Mouse (Mus musculus): ENCODE results near the gene Pick1.

The Pick1 gene

GRCm38 (mm10) chr15:79258521-79258920 is 29.5 kb downstream of the Pick1 start:
- Histone ChIP-seq H3K9me3 (ENCODE audit: low read length) (no peaks in the 10 kb centered on the region), H3K4me3 (replicated peaks; ENCODE audit: low read length) (peak overlapping the region; percentile 70), H3K27me3 (ENCODE audit: insufficient read depth, low read length) (peaks cover 67% of the 10 kb centered on the region), H3K4me1 (replicated peaks; ENCODE audit: low read depth, low read length) (peaks cover 28% of the 10 kb centered on the region), H3K36me3 (ENCODE audit: insufficient read depth, low read length) (no peaks in the 10 kb centered on the region)
- TF ChIP-seq CTCF (conservative IDR thresholded peaks at IDR 0.05; ENCODE audit: low read length) (no peak), POU5F1 (IDR thresholded peaks at IDR 0.05; ENCODE audit: borderline replicate concordance, low read length) (no peak), NANOG (IDR thresholded peaks at IDR 0.05; ENCODE audit: borderline replicate concordance, low read length) (no peak)

GRCm38 (mm10) chr15:79261095-79261725 is 32.2 kb downstream of the Pick1 start:
- H3K27me3 ChIP-seq (ENCODE audit: insufficient read depth, low read length): peaks cover 56% of the 10 kb centered on the region
- H3K4me3 ChIP-seq (replicated peaks; ENCODE audit: low read length): peak overlapping the region; percentile 82
- TF ChIP-seq POU5F1 (IDR thresholded peaks at IDR 0.05; ENCODE audit: borderline replicate concordance, low read length): no peak
- no peak for TF ChIP-seq CTCF (conservative IDR thresholded peaks at IDR 0.05; ENCODE audit: low read length)
- TF ChIP-seq NANOG (IDR thresholded peaks at IDR 0.05; ENCODE audit: borderline replicate concordance, low read length): no peak
- no peaks in the 10 kb centered on the region for H3K9me3 ChIP-seq (ENCODE audit: low read length)
- H3K36me3 ChIP-seq (ENCODE audit: insufficient read depth, low read length): no peaks in the 10 kb centered on the region
- peaks cover 18% of the 10 kb centered on the region for H3K4me1 ChIP-seq (replicated peaks; ENCODE audit: low read depth, low read length)

- Histone ChIP-seq H3K4me1 (replicated peaks; ENCODE audit: low read depth, low read length) (peaks cover 18% of the 10 kb centered on the region), H3K36me3 (ENCODE audit: insufficient read depth, low read length) (no peaks in the 10 kb centered on the region), H3K9me3 (ENCODE audit: low read length) (no peaks in the 10 kb centered on the region), H3K27me3 (ENCODE audit: insufficient read depth, low read length) (peaks cover 61% of the 10 kb centered on the region), H3K4me3 (replicated peaks; ENCODE audit: low read length) (peak overlapping the region; percentile 82)
- TF ChIP-seq CTCF (conservative IDR thresholded peaks at IDR 0.05; ENCODE audit: low read length): no peak
- TF ChIP-seq POU5F1 (IDR thresholded peaks at IDR 0.05; ENCODE audit: borderline replicate concordance, low read length): no peak
- TF ChIP-seq NANOG (IDR thresholded peaks at IDR 0.05; ENCODE audit: borderline replicate concordance, low read length): no peak
Observed at GRCm38 (mm10) chr15:79261757-79262156, 32.8 kb downstream of the Pick1 start.

- no peaks in the 10 kb centered on the region for H3K36me3 ChIP-seq (ENCODE audit: insufficient read depth, low read length)
- TF ChIP-seq POU5F1 (IDR thresholded peaks at IDR 0.05; ENCODE audit: borderline replicate concordance, low read length) (no peak), CTCF (conservative IDR thresholded peaks at IDR 0.05; ENCODE audit: low read length) (peak; percentile 30)
- peaks cover 66% of the 10 kb centered on the region for H3K27me3 ChIP-seq (ENCODE audit: insufficient read depth, low read length)
- H3K4me3 ChIP-seq (replicated peaks; ENCODE audit: low read length): no peak overlapping the region
- H3K9me3 ChIP-seq (ENCODE audit: low read length): no peaks in the 10 kb centered on the region
- H3K4me1 ChIP-seq (replicated peaks; ENCODE audit: low read depth, low read length): peaks cover 18% of the 10 kb centered on the region
Observed at GRCm38 (mm10) chr15:79262375-79262774, 33.4 kb downstream of the Pick1 start.

GRCm38 (mm10) chr15:79262786-79263309 is 33.9 kb downstream of the Pick1 start:
- peaks cover 18% of the 10 kb centered on the region for H3K4me1 ChIP-seq (replicated peaks; ENCODE audit: low read depth, low read length)
- H3K9me3 ChIP-seq (ENCODE audit: low read length): no peaks in the 10 kb centered on the region
- peaks cover 70% of the 10 kb centered on the region for H3K27me3 ChIP-seq (ENCODE audit: insufficient read depth, low read length)
- TF ChIP-seq CTCF (conservative IDR thresholded peaks at IDR 0.05; ENCODE audit: low read length): no peak
- TF ChIP-seq POU5F1 (IDR thresholded peaks at IDR 0.05; ENCODE audit: borderline replicate concordance, low read length): no peak
- TF ChIP-seq NANOG (IDR thresholded peaks at IDR 0.05; ENCODE audit: borderline replicate concordance, low read length): no peak
- no peaks in the 10 kb centered on the region for H3K36me3 ChIP-seq (ENCODE audit: insufficient read depth, low read length)
- H3K4me3 ChIP-seq (replicated peaks; ENCODE audit: low read length): no peak overlapping the region

GRCm38 (mm10) chr15:79263726-79264125 is 34.8 kb downstream of the Pick1 start:
- no peak for TF ChIP-seq NANOG (IDR thresholded peaks at IDR 0.05; ENCODE audit: borderline replicate concordance, low read length)
- TF ChIP-seq CTCF (conservative IDR thresholded peaks at IDR 0.05; ENCODE audit: low read length): no peak
- no peak for TF ChIP-seq POU5F1 (IDR thresholded peaks at IDR 0.05; ENCODE audit: borderline replicate concordance, low read length)
- Histone ChIP-seq H3K4me3 (replicated peaks; ENCODE audit: low read length) (no peak overlapping the region), H3K4me1 (replicated peaks; ENCODE audit: low read depth, low read length) (peaks cover 19% of the 10 kb centered on the region), H3K9me3 (ENCODE audit: low read length) (no peaks in the 10 kb centered on the region), H3K36me3 (ENCODE audit: insufficient read depth, low read length) (no peaks in the 10 kb centered on the region), H3K27me3 (ENCODE audit: insufficient read depth, low read length) (peaks cover 73% of the 10 kb centered on the region)

GRCm38 (mm10) chr15:79265384-79265783 is 36.4 kb downstream of the Pick1 start:
- TF ChIP-seq POU5F1 (IDR thresholded peaks at IDR 0.05; ENCODE audit: borderline replicate concordance, low read length): no peak
- Histone ChIP-seq H3K4me1 (replicated peaks; ENCODE audit: low read depth, low read length) (peaks cover 27% of the 10 kb centered on the region), H3K36me3 (ENCODE audit: insufficient read depth, low read length) (no peaks in the 10 kb centered on the region), H3K27me3 (ENCODE audit: insufficient read depth, low read length) (peaks cover 63% of the 10 kb centered on the region), H3K4me3 (replicated peaks; ENCODE audit: low read length) (no peak overlapping the region), H3K9me3 (ENCODE audit: low read length) (no peaks in the 10 kb centered on the region)

GRCm38 (mm10) chr15:79268521-79268920 is 39.5 kb downstream of the Pick1 start:
- Histone ChIP-seq H3K36me3 (ENCODE audit: insufficient read depth, low read length) (no peaks in the 10 kb centered on the region), H3K4me3 (replicated peaks; ENCODE audit: low read length) (no peak overlapping the region)
- no peak for TF ChIP-seq NANOG (IDR thresholded peaks at IDR 0.05; ENCODE audit: borderline replicate concordance, low read length)
- TF ChIP-seq POU5F1 (IDR thresholded peaks at IDR 0.05; ENCODE audit: borderline replicate concordance, low read length): no peak
- no peak for TF ChIP-seq CTCF (conservative IDR thresholded peaks at IDR 0.05; ENCODE audit: low read length)

More at GRCm38 (mm10) chr15:79268521-79268920, 39.5 kb downstream of the Pick1 start:
- Histone ChIP-seq H3K27me3 (ENCODE audit: insufficient read depth, low read length) (peaks cover 59% of the 10 kb centered on the region), H3K9me3 (ENCODE audit: low read length) (no peaks in the 10 kb centered on the region), H3K4me1 (replicated peaks; ENCODE audit: low read depth, low read length) (peaks cover 27% of the 10 kb centered on the region)

Data from E14TG2a.4 (cell line).